Mouse (Mus musculus): ENCODE measurements at regions not wholly inside any gene's neighbourhood (a gene's known extent, or its start where the extent isn't known, plus 50 kb on each side); places are given as distances from the start of the nearest gene placed in this dataset.

DNA sequence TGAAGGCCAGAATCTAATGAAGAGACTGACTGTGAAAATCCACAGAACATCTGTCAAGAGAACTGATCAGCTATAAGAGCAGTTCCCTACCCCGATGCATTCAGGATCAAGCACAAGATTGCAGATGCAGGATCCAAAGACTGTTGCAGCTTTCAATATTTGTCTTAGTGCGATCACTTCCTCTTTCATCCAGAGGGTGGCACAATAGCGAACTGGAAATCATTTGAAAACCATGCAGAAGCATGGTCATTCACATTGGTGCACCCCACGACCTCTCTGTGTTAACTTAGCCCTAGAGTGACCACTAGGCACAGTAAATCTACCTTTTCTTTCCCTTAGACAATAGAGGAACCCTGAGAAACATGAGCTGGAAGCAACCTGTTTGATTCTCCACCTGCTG, 55.8 kb upstream of the Pak3 start:
- DNase-seq (ENCODE audit: low read depth, low spot score), result no peak

DNA sequence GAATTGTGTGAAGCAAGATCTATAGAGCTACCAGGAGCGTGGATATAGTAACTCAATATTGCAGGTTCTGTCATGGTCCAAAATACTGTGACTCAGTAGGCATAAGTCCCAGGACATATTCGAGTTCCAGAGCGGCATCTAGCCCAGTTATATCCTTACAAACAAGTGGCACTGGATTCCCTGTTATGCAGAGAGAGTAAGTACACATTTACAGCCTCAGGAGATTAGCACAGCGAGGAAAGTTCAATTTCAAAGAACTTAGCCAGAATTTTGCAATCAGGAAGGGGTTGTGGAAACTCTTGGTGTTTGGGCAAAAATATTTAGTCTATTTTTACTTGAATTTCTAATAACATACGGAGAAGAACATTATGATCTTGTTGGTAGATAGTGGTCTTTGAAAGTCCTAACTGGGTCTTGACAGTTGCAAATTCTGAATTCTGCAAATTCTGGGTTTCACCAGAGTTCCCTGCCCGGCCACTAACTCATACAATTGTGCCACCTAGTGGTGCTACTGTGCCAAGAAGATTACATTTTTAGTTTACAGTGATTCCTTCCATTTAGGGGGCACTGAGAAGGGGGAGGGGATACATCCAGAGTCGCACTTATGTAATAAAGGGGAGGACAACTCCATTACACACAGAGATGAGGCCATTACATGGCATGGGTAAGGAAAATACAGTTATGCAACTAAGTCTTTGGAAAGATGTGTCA, 54.7 kb upstream of the Chrdl1 start:
- no peak for DNase-seq (ENCODE audit: low read depth, low spot score)

GRCm38 (mm10) chrX:143444581-143444980, 50.5 kb upstream of the Chrdl1 start:
- peak; percentile 28 for DNase-seq (ENCODE audit: low read depth, low spot score)

Measured in retina, postnatal 7 days (tissue).